Mouse (Mus musculus) hindbrain, embryonic 16.5 days (tissue): ENCODE data around the gene Chp2. TPM values are rescaled to one million over a fixed set of nuclear protein-coding genes. Genes with fewer than 3 reads are reported as not detected.

Source experiments
- ATAC-seq: fragments of 200-750 bp; cut with Nextera tagmentation; 2 replicates; pipeline ENCODE4 v1.8.0; 2017; ENCODE audit warnings: moderate TSS enrichment, moderate library complexity
- H3K27ac ChIP-seq: fragments of 300-500 bp; sonication (generic); 2 replicates; pipeline ENCODE4 v1.5.1; 2014; ENCODE audit warnings: low read depth, mild to moderate bottlenecking, control low read depth, low read length, moderate library complexity
- H3K27me3 ChIP-seq: fragments of 300-500 bp; sonication (generic); replicated peaks from 2 replicates; pipeline ENCODE4 v1.6.1; 2014; ENCODE audit warnings: low read length; ENCODE audit not compliant: control insufficient read depth, insufficient read depth
- H3K36me3 ChIP-seq: fragments of 300-500 bp; sonication (generic); 2 replicates; pipeline ENCODE4 v1.6.1; 2014; ENCODE audit warnings: mild to moderate bottlenecking, low read length, moderate library complexity, mixed read lengths; ENCODE audit not compliant: control insufficient read depth, insufficient read depth
- H3K4me1 ChIP-seq: fragments of 300-500 bp; sonication (generic); 2 replicates; pipeline ENCODE4 v1.6.1; 2014; ENCODE audit warnings: low read depth, low read length; ENCODE audit not compliant: control insufficient read depth, insufficient read depth
- H3K4me2 ChIP-seq: fragments of 300-500 bp; sonication (generic); 2 replicates; pipeline ENCODE4 v1.6.1; 2014; ENCODE audit warnings: mild to moderate bottlenecking, low read length, control low read depth, moderate library complexity
- H3K4me3 ChIP-seq: fragments of 300-500 bp; sonication (generic); 2 replicates; pipeline ENCODE4 v1.5.1; 2014; ENCODE audit warnings: mild to moderate bottlenecking, low read length, control low read depth, moderate library complexity
- H3K9ac ChIP-seq: fragments of 300-500 bp; sonication (generic); 2 replicates; pipeline ENCODE4 v1.6.1; 2014; ENCODE audit warnings: low read depth, mild to moderate bottlenecking, control low read depth, low read length, moderate library complexity
- H3K9me3 ChIP-seq: fragments of 300-500 bp; sonication (generic); 2 replicates; pipeline ENCODE4 v1.6.1; 2014; ENCODE audit warnings: mild to moderate bottlenecking, low read length, moderate library complexity; ENCODE audit not compliant: control insufficient read depth
- WGBS: fragments of 180-500 bp; shearing (Covaris S2); extraction: QIAGEN DNeasy Blood & Tissue Kit; methylation state at CpG from one replicate; pipeline ENCODE4 v1.1.7; 2014; 5-methylcytosine and 5-hydroxymethylcytosine counted together
- polyA plus RNA-seq: library from polyadenylated mRNA; unstranded; fragments of >200 nt; fragmentation: Nextera tagmentation; extraction: Ambion mirVana; gene quantifications from 2 replicates; pipeline ENCODE4 v1.2.1, GENCODE M21; 2015

The Chp2 gene
- polyA plus RNA-seq, 1 experiment from 2014 or later, result 0.75 TPM

- no peaks in the 10 kb centered on the region for H3K4me1 ChIP-seq
- no peak overlapping the region for H3K27ac ChIP-seq
- H3K9me3 ChIP-seq, result peaks cover 2% of the 10 kb centered on the region; the same call in 1 of the 2 replicates
- ATAC-seq, result no peak
- 90% methylated on average over 9 of the region's 9 CpGs for WGBS
- no peaks in the 10 kb centered on the region for H3K27me3 ChIP-seq
- no peak overlapping the region for H3K9ac ChIP-seq
- no peaks in the 10 kb centered on the region for H3K36me3 ChIP-seq
- H3K4me2 ChIP-seq, result no peak overlapping the region
- H3K4me3 ChIP-seq, result no peak overlapping the region
These were observed 22.5 kb upstream of the Chp2 start for GRCm38 (mm10) chr7:122196771-122197170.

GRCm38 (mm10) chr7:122197306-122197705, 22.0 kb upstream of the Chp2 start:
- Histone ChIP-seq H3K4me3 (no peak overlapping the region), H3K4me1 (no peaks in the 10 kb centered on the region), H3K9me3 (peaks cover 2% of the 10 kb centered on the region; the same call in 1 of the 2 replicates), H3K27me3 (no peaks in the 10 kb centered on the region), H3K4me2 (no peak overlapping the region), H3K27ac (no peak overlapping the region), H3K9ac (no peak overlapping the region), H3K36me3 (no peaks in the 10 kb centered on the region)
- ATAC-seq, result no peak
- 40% methylated on average over 4 of the region's 4 CpGs for WGBS

GRCm38 (mm10) chr7:122199296-122199695, 20.0 kb upstream of the Chp2 start:
- no peaks in the 10 kb centered on the region for H3K36me3 ChIP-seq
- no peak overlapping the region for H3K4me3 ChIP-seq
- no peaks in the 10 kb centered on the region for H3K27me3 ChIP-seq
- no peaks in the 10 kb centered on the region for H3K4me1 ChIP-seq
- peaks cover 2% of the 10 kb centered on the region; the same call in 1 of the 2 replicates for H3K9me3 ChIP-seq
- ATAC-seq, result no peak
- WGBS, result 36% methylated on average over 5 of the region's 5 CpGs
- H3K9ac ChIP-seq, result no peak overlapping the region
- no peak overlapping the region for H3K27ac ChIP-seq
- H3K4me2 ChIP-seq, result no peak overlapping the region

- no peak overlapping the region for H3K27ac ChIP-seq
- H3K9me3 ChIP-seq, result no peaks in the 10 kb centered on the region
- no peak overlapping the region for H3K4me3 ChIP-seq
- no peaks in the 10 kb centered on the region for H3K36me3 ChIP-seq
- WGBS, result 58% methylated on average over 2 of the region's 2 CpGs
- H3K4me2 ChIP-seq, result no peak overlapping the region
- H3K4me1 ChIP-seq, result no peaks in the 10 kb centered on the region
- ATAC-seq, result no peak
- no peak overlapping the region for H3K9ac ChIP-seq
- no peaks in the 10 kb centered on the region for H3K27me3 ChIP-seq
These were observed 15.4 kb upstream of the Chp2 start for GRCm38 (mm10) chr7:122203936-122204335.

- Histone ChIP-seq H3K4me1 (no peaks in the 10 kb centered on the region), H3K4me2 (no peak overlapping the region), H3K4me3 (no peak overlapping the region), H3K27me3 (no peaks in the 10 kb centered on the region), H3K27ac (no peak overlapping the region), H3K36me3 (no peaks in the 10 kb centered on the region), H3K9ac (no peak overlapping the region), H3K9me3 (no peaks in the 10 kb centered on the region)
- WGBS, result 90% methylated on average over 2 of the region's 2 CpGs
- no peak for ATAC-seq
These were observed 13.2 kb upstream of the Chp2 start for GRCm38 (mm10) chr7:122206121-122206520.

GRCm38 (mm10) chr7:122208276-122209021, 10.8 kb upstream of the Chp2 start:
- no peaks in the 10 kb centered on the region for H3K27me3 ChIP-seq
- no peaks in the 10 kb centered on the region for H3K36me3 ChIP-seq
- no peak for ATAC-seq
- H3K4me1 ChIP-seq, result no peaks in the 10 kb centered on the region
- H3K27ac ChIP-seq, result no peak overlapping the region
- 62% methylated on average over 7 of the region's 7 CpGs for WGBS
- H3K4me3 ChIP-seq, result no peak overlapping the region
- no peak overlapping the region for H3K9ac ChIP-seq
- no peak overlapping the region for H3K4me2 ChIP-seq
- no peaks in the 10 kb centered on the region for H3K9me3 ChIP-seq

- no peak overlapping the region for H3K27ac ChIP-seq
- no peak overlapping the region for H3K9ac ChIP-seq
- no peaks in the 10 kb centered on the region for H3K36me3 ChIP-seq
- no peak overlapping the region for H3K4me3 ChIP-seq
- no peak for ATAC-seq
- no peak overlapping the region for H3K4me2 ChIP-seq
- H3K9me3 ChIP-seq, result no peaks in the 10 kb centered on the region
- H3K4me1 ChIP-seq, result no peaks in the 10 kb centered on the region
- WGBS, result 74% methylated on average over 7 of the region's 7 CpGs
- no peaks in the 10 kb centered on the region for H3K27me3 ChIP-seq
These were observed 6.9 kb downstream of the Chp2 start for GRCm38 (mm10) chr7:122226020-122226742.

GRCm38 (mm10) chr7:122226744-122227143, 7.4 kb downstream of the Chp2 start:
- no peak overlapping the region for H3K4me3 ChIP-seq
- WGBS, result 88% methylated on average over 4 of the region's 4 CpGs
- no peaks in the 10 kb centered on the region for H3K36me3 ChIP-seq
- no peak for ATAC-seq
- no peaks in the 10 kb centered on the region for H3K4me1 ChIP-seq
- H3K27ac ChIP-seq, result no peak overlapping the region
- H3K27me3 ChIP-seq, result no peaks in the 10 kb centered on the region
- H3K9ac ChIP-seq, result no peak overlapping the region
- H3K9me3 ChIP-seq, result no peaks in the 10 kb centered on the region
- H3K4me2 ChIP-seq, result no peak overlapping the region

- Histone ChIP-seq H3K27me3 (no peaks in the 10 kb centered on the region), H3K27ac (no peak overlapping the region), H3K4me3 (no peak overlapping the region), H3K36me3 (no peaks in the 10 kb centered on the region), H3K4me1 (no peaks in the 10 kb centered on the region), H3K9me3 (no peaks in the 10 kb centered on the region), H3K9ac (no peak overlapping the region), H3K4me2 (no peak overlapping the region)
- ATAC-seq, result no peak
- 48% methylated on average over 3 of the region's 3 CpGs for WGBS
These were observed 10.0 kb downstream of the Chp2 start for GRCm38 (mm10) chr7:122229306-122229705.
